Mouse (Mus musculus) splenic B cell, adult 2 months (primary cell): ENCODE data around the gene Olfr1133.
"Not testable (repeated sequence)": the region's sequence is repeated elsewhere in the genome, so short reads cannot be mapped to it uniquely, and the experiment has no call there.

Experiments
- DNase-seq: peaks from one replicate; pipeline ENCODE4 v3.0.0-alpha.2; 2011; ENCODE audit warnings: low read depth, low spot score
- H3K27me3 ChIP-seq: 2 replicates; pipeline ENCODE4 v1.6.1; 2012; ENCODE audit warnings: mild to moderate bottlenecking, low read length, moderate library complexity, mixed read lengths; ENCODE audit not compliant: control insufficient read depth, poor library complexity, insufficient read depth, severe bottlenecking
- H3K36me3 ChIP-seq: 2 replicates; pipeline ENCODE4 v1.6.1; 2012; ENCODE audit warnings: mild to moderate bottlenecking, low read length, moderate library complexity, mixed read lengths; ENCODE audit not compliant: control insufficient read depth, poor library complexity, insufficient read depth, severe bottlenecking

Gene Olfr1133

GRCm38 (mm10) chr2:87647274-87647673, at the start of gene Olfr1133:
Gene Olfr1133 (minus strand): TSS chr2:87647374.
- DNase-seq = no peak
- Histone ChIP-seq H3K36me3 (no peaks in the 10 kb centered on the region), H3K27me3 (no peaks in the 10 kb centered on the region)

GRCm38 (mm10) chr2:87693847-87694246, 46.7 kb upstream of the Olfr1133 start, which contains the start of gene Olfr1136:
Gene Olfr1136 (minus strand): TSS chr2:87693947.
- no peaks in the 10 kb centered on the region for H3K36me3 ChIP-seq
- no peaks in the 10 kb centered on the region for H3K27me3 ChIP-seq
- no peak for DNase-seq

GRCm38 (mm10) chr2:87673564-87673963, 26.4 kb upstream of the Olfr1133 start, which contains the start of gene Olfr1135:
Gene Olfr1135 (minus strand): TSS chr2:87673664.
- no peaks in the 10 kb centered on the region for H3K36me3 ChIP-seq
- no peaks in the 10 kb centered on the region for H3K27me3 ChIP-seq
- no peak for DNase-seq

GRCm38 (mm10) chr2:87658360-87658759, 11.2 kb upstream of the Olfr1133 start, which contains the start of gene Olfr1134:
Gene Olfr1134 (minus strand): TSS chr2:87658460.
- no peak for DNase-seq
- no peaks in the 10 kb centered on the region for H3K36me3 ChIP-seq
- no peaks in the 10 kb centered on the region for H3K27me3 ChIP-seq

- H3K27me3 ChIP-seq = no peaks in the 10 kb centered on the region
- DNase-seq = no peak
- no peaks in the 10 kb centered on the region for H3K36me3 ChIP-seq
Measured at GRCm38 (mm10) chr2:87642441-87642840, 4.7 kb downstream of the Olfr1133 start.

- no peaks in the 10 kb centered on the region for H3K27me3 ChIP-seq
- DNase-seq = no peak
- H3K36me3 ChIP-seq = no peaks in the 10 kb centered on the region
Measured at GRCm38 (mm10) chr2:87637435-87637834, 9.7 kb downstream of the Olfr1133 start, which contains the start of gene Olfr1132. Gene Olfr1132 (minus strand): TSS chr2:87637535.

- no peaks in the 10 kb centered on the region for H3K27me3 ChIP-seq
- DNase-seq = no peak
- H3K36me3 ChIP-seq = no peaks in the 10 kb centered on the region
Measured at GRCm38 (mm10) chr2:87626804-87627203, 20.4 kb downstream of the Olfr1133 start, which contains the start of gene Olfr1131. Gene Olfr1131 (plus strand): TSS chr2:87627104.

- H3K36me3 ChIP-seq, DNase-seq, H3K27me3 ChIP-seq: not testable (repeated sequence)
Measured at GRCm38 (mm10) chr2:87605912-87606311, 41.3 kb downstream of the Olfr1133 start, which contains the start of gene Olfr1130. Gene Olfr1130 (plus strand): TSS chr2:87606212.
